Mouse (Mus musculus) retina, adult 2 months (tissue): ENCODE data around the gene Nav2.

Experiments used
- DNase-seq: peaks from one replicate; pipeline ENCODE4 v3.0.0-alpha.2; 2012; ENCODE audit warnings: low read depth, low spot score

The Nav2 gene

DNA sequence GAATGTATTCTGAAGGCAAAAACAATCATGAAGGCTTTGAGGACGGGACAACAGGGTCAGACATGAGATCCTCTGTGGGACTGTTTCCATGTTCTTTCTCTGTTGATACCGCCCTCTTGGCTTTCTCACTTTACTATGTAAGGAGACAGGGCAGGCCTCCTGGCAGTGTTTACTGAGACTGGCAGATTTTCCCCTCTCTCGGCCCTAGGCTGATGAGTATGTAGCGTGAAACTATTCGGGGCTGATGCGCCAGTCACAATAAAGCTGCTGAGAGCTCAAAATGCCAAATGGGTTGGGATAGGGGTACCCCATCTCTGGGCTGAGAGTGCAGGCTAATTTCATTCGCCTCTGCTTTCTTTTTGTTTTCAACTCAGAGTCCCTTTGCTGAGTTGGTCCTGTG lies 373.9 kb downstream of the Nav2 start:
- DNase-seq: no peak

DNA sequence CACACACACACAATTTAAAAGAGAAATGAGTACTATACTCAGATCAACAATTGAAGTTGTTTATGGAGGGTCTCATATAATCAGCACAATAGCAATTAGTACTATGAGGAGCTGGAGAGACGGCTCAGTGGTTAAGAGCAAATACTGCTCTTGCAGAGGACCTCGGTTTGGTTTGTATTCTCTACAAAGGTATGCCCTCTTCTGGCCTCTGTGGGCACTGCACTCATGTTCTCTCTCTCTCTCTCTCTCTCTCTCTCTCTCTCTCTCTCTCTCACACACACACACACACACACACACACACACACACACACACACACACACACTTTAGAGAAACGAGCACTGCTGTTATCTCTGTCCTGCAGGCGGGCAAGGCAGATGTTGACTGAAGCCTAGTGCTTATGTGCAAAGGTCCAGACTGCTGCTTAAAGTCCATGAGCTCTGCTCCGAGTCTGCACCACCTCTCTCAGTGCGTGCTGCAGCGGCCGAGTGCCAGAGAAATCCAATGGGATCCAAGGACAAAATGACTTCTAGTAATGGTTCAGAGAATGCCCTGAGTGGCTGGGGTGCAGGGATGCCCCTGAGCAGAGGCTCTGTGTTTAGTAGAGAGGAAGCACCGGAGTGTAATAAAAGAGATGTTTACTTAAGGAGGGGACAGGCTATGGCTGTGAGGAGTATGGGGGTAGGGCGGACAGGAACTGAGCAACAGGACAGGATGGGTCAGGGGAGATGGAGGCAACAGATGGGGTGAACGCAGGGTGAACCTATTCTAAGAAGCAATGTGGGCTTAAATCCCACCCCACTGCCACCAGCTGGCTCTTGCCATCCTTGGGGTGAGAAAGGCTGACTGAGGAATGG lies 375.2 kb downstream of the Nav2 start:
- DNase-seq: no peak

DNA sequence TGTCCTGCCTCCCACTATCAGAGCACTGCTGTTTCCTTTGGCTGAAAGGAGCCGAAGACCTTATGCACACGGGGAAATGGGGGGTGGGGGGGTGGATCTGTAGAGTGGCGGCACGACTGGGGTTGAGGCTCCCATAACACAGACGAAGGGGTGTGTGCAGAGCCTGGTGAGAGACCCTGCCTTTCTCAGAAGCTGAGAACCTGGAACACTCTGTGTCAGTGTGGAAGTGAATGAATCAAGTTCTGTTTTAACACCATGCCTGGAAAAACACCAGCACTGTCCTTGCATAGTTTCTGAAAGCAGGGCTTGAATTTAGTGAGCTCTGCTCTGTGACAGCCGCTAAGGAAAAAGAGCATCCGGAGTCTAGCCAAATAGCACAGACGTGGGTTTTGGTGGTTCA lies 379.7 kb downstream of the Nav2 start:
- DNase-seq: no peak

DNA sequence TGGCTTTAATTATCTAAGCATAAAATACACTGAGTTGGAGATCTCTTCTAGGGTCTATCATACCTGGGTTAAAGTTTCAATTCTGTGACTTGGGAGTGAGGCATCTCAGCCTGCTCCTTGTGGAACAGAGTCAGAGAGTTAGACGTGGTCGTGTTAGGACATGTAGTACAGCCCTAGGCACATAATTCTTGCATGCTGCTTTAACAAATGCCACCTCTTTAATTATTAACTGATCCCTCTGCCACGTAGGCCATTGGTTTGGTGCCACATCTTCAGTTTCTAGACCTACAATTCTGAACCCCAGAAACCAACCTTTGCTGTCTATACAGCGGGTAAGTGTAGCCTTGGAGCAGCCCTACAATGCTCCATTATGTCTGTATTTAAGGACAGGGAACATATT lies 381.8 kb downstream of the Nav2 start:
- no peak for DNase-seq

DNA sequence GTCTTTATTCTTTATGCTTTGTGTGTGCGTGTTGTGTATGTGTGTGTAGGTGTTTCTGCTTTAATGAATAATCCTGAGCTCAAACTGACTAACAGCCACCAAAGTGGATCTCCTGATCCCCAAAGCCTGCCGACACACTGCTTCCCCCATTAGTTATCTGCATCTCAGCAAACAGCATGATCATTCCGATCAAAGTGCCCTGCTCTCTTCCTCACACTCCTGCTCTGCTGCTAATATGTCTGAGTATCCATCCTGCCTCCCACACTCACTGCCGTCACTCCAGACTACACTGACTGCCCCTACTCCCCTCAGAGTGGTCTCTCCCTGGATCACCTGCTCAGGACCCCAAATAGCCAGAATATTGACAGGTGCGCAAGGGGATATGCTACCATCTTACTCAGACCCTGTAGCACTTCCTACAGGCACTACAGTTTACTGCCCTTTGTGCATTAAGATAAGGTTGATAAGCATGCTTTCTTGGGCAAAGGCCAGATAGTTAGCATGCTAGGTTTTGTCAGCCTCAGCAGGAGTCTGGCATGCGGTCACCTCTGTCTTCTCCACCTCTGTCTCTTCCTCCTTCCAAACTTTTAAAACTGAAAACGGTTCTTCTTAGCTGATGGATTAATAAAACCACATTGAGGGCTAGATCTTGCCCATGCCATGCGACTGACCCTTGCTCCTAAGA lies 382.8 kb downstream of the Nav2 start:
- DNase-seq: no peak

DNA sequence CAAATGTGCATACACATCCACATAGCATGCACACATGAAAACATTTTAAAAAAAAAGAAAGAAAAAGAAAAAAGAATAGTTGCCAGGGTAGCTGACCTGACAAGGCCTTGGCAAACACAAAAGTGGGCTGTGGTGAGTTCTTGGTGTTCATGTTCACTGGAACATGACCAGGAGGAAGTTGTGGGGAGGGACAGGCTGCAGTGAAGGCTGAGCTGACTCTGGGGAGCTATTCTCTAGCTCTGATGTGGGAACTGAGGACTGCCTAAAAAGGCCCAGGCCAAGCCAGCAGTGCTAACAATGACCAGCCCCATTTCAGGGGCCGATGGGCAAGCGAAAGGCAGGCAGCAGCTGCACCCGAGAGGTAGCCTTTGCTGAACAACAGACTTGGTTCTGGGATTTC lies 388.6 kb downstream of the Nav2 start:
- no peak for DNase-seq

DNA sequence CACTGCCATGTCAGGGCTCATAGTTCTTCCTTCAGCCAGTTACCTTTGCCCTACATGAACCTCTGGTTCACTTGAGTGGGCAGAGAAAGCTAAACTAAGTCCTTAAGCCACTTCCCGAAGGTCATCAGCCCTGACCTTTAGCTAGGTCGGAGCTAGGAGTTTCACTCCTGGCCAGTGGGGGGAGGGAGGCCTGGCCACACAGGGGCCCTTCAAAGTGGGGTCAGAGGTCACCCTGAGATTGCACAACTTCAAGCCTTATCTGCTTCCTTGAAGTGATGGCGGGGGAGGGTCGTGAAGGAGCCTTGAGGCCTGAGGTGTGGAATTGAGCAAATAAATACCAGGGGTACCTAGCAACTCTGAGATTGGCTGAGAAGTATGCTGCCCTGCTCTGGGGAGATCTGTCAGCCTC lies 389.9 kb downstream of the Nav2 start:
- DNase-seq: no peak

DNA sequence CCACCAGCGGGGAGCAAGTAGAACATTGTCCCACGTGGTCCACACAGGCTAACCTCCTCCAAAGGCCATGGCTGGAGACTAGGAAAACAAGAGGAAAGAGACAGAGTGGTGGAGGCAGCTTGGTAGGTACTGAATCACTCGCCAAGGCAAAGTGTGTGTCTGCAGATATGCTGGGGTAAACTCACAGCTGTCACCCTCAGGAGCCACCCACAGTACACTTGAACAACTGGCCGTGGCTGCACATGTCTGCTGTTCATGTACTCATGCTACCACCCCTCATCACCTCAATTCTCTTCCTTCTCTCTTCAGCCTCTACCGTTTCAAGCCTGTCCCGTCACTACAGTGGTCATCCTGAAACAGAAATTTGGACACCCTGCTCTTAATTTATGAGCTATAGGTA lies 393.0 kb downstream of the Nav2 start:
- DNase-seq: no peak

DNA sequence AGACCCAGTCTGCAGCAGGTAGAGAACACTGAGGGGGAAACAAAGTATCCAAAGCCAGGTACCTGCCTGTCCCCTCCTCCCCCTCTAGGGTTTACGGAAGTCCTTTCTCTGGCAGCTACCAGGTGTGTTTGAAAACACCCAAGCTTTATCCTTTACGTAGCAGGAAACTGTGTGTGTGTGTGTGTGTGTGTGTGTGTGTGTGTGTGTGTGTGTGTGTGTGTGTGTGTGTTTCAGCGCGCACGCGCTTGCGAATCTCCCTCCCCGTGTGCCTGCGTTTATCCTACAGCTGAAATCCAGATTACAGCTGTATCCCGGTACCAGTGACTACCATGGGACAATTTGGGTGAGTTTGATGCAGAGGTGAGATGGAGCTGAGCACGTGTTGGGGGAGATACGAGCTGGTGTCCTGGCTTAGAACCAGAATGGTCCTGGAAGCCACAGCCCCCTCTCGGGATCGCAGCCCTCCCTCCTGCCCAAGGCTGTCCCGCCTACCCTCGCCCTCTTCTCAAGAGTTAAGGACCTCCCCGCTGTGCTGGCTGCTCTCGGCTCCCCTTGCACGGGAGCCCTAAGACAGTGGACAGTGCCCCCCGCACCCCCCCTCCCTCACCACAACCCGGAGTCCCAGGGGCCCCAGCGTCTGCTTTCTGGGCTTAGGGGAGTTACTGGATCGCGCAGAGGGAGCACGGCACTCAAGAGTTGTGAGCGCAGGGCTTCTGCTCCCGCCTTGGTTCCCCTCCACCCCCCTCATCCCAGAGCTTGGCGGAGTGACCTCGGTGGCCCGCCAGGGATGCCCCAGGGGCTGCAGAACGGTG lies 395.3 kb downstream of the Nav2 start:
- no peak for DNase-seq

DNA sequence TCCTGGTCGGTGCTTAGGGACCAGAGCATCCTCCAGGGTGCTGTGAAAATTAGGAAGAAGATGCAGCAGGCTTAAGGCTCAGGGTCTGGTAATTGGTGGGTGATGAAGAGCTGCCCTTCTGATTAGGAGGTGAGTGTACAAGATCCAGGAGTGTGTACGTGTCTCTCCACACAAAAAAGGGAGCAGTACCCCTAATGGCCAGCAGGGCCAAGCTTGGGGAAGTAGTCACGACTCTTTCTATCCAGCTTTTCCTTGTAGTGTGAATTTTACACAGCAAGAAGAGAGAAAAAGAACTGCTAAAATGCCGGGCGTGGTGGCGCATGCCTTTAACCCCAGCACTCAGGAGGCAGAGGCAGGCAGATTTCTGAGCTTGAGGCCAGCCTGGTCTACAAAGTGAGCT lies 399.2 kb downstream of the Nav2 start:
- DNase-seq: no peak

DNA sequence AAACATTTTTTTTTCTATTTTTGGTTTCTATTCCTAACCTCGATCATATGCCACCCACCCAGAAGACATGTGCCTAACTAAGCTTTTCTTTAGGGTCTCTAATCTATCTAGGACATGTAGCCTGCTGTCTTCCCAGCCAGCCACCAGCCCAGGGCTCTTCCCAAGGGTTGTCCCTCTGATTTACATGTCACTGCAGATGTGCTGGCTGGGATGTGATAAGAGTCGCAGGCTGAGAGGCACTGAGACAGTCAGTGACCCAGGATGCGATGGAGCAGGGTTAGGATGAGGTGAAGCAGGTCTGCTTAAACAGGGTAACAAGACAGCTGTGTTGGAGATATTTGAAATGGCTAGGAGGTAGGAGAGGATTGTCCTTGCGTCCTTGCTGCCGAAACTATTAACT lies 401.2 kb downstream of the Nav2 start:
- no peak for DNase-seq

DNA sequence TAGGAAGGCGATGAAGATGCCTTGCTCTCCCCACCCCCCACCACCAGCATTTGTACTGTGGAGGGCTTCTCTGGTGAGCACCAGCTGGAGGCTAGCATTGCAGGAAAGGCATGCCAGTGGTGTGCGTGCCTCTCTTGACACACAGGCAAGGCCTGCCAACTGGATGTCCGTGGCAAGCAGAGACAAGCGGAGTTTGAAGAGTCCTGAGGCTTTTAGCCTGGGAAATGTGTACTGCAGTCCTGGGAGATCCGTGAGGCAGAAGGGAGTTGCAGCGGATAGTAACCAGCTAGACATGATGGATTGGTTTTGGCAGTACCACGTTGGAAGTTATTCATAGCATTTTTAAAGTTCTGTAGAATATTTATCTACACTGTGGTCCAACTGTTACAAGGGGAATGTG lies 405.4 kb downstream of the Nav2 start:
- DNase-seq: no peak

DNA sequence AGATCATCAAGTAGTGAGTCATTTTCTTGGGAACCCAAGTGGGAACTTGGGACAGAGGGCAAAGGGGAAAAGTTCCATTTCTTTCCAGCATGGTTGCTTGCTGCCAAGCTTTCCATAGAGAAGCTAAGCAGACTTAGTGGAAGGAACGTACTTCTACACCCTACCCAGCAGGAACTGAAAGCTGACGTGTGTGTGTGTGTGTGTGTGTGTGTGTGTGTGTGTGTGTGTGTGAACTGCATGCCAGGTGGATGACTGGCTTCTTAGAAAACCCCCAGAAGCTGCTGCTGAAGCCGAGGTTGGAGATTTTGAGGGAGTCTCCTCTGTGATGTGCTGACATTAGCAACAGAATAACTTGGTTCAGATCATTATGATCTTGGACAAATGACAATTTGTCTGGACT lies 406.5 kb downstream of the Nav2 start:
- DNase-seq: no peak

DNA sequence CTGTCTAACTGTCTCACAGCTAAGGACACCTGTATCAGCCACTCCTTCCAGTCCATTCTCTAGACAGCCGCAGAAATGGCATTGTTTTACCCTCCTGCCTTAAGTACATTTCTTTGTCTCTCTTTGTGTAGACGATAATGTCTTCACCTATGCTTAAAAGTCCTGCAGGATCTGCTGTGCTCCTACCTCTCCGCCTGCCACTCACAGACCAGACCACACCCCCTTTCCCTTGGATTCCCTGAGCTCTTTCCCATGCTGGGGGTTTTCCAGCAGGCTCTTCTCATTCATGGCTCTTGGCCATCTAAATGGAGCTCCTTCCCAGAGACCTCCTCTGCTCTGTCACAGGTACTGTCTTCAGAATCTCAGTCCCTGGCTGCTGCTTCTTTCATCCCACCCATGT lies 408.1 kb downstream of the Nav2 start:
- DNase-seq: no peak

DNA sequence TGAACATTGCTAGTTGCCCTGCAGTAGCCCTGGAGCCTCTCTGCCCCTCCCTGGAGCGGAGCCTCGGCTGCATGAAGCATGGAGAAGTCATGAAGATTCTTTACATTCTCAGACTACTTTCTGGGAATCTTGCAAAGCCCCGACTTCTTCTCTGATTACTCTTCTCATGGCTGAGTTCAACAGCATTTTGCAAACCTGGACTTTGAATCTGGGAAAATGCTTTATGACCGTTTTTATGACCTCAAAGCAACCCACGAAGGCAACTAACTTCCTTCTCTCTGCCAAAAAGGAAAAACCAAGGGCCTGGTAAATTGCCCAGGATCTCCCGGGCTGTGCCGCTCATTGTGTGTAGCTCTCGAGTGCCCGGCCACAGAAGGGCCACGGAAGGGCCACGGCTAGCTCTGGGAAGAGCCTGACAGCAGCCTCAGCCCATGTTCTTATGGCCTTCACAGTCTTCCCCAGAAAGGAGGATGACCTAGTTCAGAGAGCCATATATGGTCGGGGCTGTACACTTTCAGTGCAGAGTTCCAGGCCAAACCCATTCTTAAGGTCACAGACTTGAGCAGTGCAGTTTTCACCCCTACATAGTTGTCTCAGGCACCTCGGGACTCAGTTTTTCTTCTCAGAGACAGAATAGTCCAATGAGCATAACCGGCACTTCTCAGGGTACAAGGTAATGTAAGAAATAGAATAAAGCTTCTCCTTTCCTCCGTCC lies 409.8 kb downstream of the Nav2 start:
- no peak for DNase-seq

DNA sequence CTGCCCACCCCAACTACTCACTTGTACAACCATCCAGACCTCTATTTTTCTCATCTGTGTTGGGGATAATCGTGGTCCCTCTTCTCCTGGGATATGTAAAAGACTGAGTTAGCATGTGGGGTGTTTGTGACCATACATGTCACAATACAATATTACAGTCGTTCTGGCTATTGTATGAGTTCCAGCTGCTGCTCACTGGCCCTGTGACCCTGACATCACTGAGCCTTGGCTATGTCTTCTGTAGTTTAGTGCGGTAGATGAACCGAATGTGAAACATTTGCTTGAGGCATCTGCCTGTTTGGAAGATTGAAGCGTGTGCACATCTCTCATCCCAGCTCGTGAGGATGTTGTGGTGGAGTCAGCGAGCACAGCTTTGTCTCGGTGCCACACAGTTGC lies 410.4 kb downstream of the Nav2 start:
- DNase-seq: no peak

DNA sequence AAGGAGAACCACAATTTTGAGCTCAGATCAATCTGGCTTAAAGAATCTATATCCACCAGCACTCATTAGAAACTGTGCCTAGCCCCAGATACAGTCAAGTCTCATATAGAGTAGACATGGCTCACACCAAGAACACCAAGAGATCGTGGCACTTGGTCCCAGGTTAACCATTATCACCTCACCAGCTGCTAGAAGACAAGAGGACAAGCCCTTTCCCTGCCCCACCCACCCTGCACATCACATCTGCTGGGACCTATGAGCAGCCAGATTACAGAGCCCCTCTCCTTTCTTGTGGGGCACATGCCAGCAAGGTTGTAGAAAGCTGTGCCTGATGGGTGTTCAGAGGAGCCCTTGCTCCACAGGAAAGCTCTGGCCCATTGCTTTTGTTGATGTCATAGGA lies 411.5 kb downstream of the Nav2 start:
- no peak for DNase-seq

DNA sequence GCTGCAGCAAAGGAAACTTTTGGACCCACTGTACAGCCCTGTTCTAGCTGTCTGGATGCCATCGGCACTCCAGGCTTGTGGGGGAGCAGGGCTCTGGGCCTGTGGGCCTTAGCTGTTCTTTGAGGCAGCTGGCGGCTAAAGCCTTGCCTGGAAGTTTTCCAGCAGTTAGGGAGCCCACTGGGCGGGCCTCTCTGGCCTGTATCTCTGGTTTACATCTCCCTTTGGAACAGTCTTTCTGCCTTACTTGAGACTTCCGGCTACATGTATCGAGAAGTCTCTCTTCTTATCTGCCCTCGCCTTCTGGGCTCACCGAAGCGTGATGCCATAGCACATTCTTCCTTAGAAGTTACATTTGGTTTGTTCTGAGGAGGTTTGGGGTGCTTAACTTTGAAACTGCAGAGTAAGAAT lies 412.6 kb downstream of the Nav2 start:
- no peak for DNase-seq

DNA sequence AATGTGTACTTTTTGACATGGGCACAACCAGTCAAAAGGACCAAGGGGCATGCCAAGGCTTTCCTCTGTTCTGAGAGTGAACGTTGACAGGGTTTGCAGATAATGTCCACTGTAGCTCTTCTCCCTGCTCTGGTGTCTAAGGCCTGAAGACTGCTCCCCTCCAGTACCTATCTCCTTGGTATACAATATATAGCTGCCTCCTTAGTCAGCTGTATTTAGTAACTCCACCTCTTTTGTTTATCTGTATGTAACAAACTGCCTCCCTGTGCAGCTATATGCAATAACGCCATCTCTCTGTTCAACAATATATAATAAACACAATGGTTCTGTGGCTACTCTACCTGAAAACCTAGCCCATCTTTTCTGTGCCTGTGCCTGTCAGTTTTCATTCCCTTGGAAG lies 413.7 kb downstream of the Nav2 start:
- no peak for DNase-seq

DNA sequence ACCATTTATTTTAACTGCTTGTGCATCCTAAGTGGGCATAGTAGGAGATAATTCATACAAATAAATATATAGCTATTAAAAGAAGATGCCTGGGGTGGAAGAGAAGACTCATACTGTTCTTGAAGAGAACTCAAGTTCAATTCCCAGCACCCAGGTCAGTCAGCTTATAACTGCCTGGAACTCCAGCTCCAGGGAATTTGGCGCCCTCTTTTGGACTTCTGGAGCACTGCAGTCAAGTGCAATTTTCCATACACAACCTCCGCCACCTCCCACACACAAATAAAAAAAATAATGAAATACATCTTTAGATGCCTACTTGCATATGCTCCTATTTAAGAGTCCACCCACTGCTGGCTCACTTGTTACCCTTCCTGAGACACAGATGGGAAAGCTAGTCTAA lies 416.1 kb downstream of the Nav2 start:
- no peak for DNase-seq

DNA sequence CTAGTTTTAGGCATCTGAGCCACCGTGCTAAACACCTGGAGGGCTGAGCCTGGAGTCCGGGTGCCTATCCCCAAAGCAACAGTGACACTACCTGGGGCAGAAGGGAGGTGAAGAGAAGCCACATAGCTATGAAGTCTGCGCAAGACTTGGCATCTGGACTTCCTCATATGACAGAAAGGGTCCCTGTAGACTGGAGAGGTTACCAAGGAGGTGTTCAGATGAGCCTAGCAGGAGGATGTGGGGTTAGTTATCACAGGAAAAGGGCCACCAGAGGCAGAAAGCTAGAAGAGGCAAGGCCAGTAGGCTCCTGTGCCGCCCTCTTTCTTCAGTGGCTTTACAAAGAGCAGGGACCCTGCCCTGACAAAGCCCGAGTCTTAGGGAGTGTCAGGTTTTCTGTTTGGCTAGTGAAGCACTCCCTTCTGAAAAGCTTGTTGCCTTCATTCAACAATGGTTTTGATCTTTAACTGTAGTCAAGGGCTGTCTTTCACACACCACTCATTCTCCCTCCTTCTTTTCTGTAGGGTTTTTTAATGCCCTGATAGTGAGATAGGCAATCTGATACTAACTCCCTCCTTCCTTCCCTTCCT lies 417.7 kb downstream of the Nav2 start:
- no peak for DNase-seq
